Mouse (Mus musculus) thymus, adult 2 months (tissue): ENCODE results near the gene Ube4a. TPM values are rescaled to one million over a fixed set of nuclear protein-coding genes. Genes with fewer than 3 reads are reported as not detected.
A peak's percentile ranks its signal among the peaks of the same experiment; 100 is the strongest.

ENCODE experiments used
- DNase-seq: peaks from one replicate; pipeline ENCODE4 v3.0.0; 2021
- H3K27ac ChIP-seq: fragments of 200-500 bp; 2 replicates; pipeline ENCODE4 v1.5.1; 2012; ENCODE audit warnings: low read length, control low read depth; ENCODE audit not compliant: control insufficient read depth, insufficient read depth
- H3K27me3 ChIP-seq: fragments of 200-500 bp; 2 replicates; pipeline ENCODE4 v1.6.1; 2012; ENCODE audit warnings: mild to moderate bottlenecking, low read length, moderate library complexity, mixed read lengths; ENCODE audit not compliant: control insufficient read depth, insufficient read depth
- H3K36me3 ChIP-seq: fragments of 200-500 bp; 2 replicates; pipeline ENCODE4 v1.6.1; 2012; ENCODE audit warnings: mild to moderate bottlenecking, low read length, moderate library complexity; ENCODE audit not compliant: control insufficient read depth, insufficient read depth
- H3K4me1 ChIP-seq: fragments of 200-500 bp; replicated peaks from 2 replicates; pipeline ENCODE4 v1.6.1; 2012; ENCODE audit warnings: low read length; ENCODE audit not compliant: control insufficient read depth, insufficient read depth
- H3K4me3 ChIP-seq: fragments of 200-500 bp; 2 replicates; pipeline ENCODE4 v1.5.1; 2012; ENCODE audit warnings: mild to moderate bottlenecking, low read length, control low read depth, moderate library complexity; ENCODE audit not compliant: control insufficient read depth, insufficient read depth
- CTCF ChIP-seq: fragments of 200-500 bp; IDR thresholded peaks from 2 replicates; pipeline ENCODE4 v1.5.1; 2012; ENCODE audit warnings: mild to moderate bottlenecking, control low read depth, low read length, moderate library complexity, borderline replicate concordance; ENCODE audit not compliant: control insufficient read depth, poor library complexity, insufficient read depth; ENCODE audit errors: extremely low read depth
- POLR2A ChIP-seq: fragments of 200-500 bp; IDR thresholded peaks from 2 replicates; pipeline ENCODE4 v1.6.1; 2012; ENCODE audit warnings: mild to moderate bottlenecking, low read length, control low read depth, moderate library complexity; ENCODE audit not compliant: control insufficient read depth, poor library complexity, insufficient read depth; ENCODE audit errors: extremely low read depth
- WGBS: fragments of 180-500 bp; shearing (Covaris S2); methylation state at CpG from one replicate; pipeline ENCODE4 v1.1.7; 2018; 5-methylcytosine and 5-hydroxymethylcytosine counted together
- polyA plus RNA-seq: library from polyadenylated mRNA; depleted of rRNA; stranded (reverse); fragments of >200 nt; gene quantifications from 2 replicates; pipeline ENCODE4 v1.2.3, GENCODE M21; 2012

Gene Ube4a
- polyA plus RNA-seq, 1 experiment = 23.7 TPM

GRCm38 (mm10) chr9:45007404-45007803 is 42.0 kb upstream of the Ube4a start:
- 46% methylated on average over 12 of the region's 12 CpGs for WGBS
- no peak for DNase-seq
- no peaks in the 10 kb centered on the region for H3K27me3 ChIP-seq
- TF ChIP-seq CTCF (no peak), POLR2A (no peak)
- H3K36me3 ChIP-seq = peaks cover 47% of the 10 kb centered on the region
- H3K4me1 ChIP-seq = peaks cover 30% of the 10 kb centered on the region
- peak overlapping the region; percentile 57 for H3K4me3 ChIP-seq
- H3K27ac ChIP-seq = peak overlapping the region; percentile 96

- peaks cover 34% of the 10 kb centered on the region for H3K4me1 ChIP-seq
- H3K4me3 ChIP-seq = no peak overlapping the region
- H3K27me3 ChIP-seq = no peaks in the 10 kb centered on the region
- DNase-seq = no peak
- WGBS = 100% methylated on average over 3 of the region's 3 CpGs
- H3K27ac ChIP-seq = no peak overlapping the region
- H3K36me3 ChIP-seq = peaks cover 49% of the 10 kb centered on the region
- TF ChIP-seq CTCF (no peak), POLR2A (no peak)
Observed at GRCm38 (mm10) chr9:45000249-45000648, 34.8 kb upstream of the Ube4a start.

- 67% methylated on average over 5 of the region's 5 CpGs for WGBS
- no peak overlapping the region for H3K4me3 ChIP-seq
- TF ChIP-seq CTCF (no peak), POLR2A (no peak)
- peak overlapping the region; percentile 5; the same call in 1 of the 2 replicates for H3K27ac ChIP-seq
- H3K4me1 ChIP-seq = peaks cover 36% of the 10 kb centered on the region
- no peak for DNase-seq
- no peaks in the 10 kb centered on the region for H3K27me3 ChIP-seq
- peaks cover 44% of the 10 kb centered on the region for H3K36me3 ChIP-seq
Observed at GRCm38 (mm10) chr9:44999776-45000175, 34.4 kb upstream of the Ube4a start.

GRCm38 (mm10) chr9:44999171-44999570 is 33.8 kb upstream of the Ube4a start:
- no peaks in the 10 kb centered on the region for H3K27me3 ChIP-seq
- peak overlapping the region; percentile 5 for H3K27ac ChIP-seq
- TF ChIP-seq POLR2A = no peak
- TF ChIP-seq CTCF = no peak
- WGBS = 51% methylated on average over 6 of the region's 6 CpGs
- H3K36me3 ChIP-seq = peaks cover 38% of the 10 kb centered on the region
- H3K4me1 ChIP-seq = peaks cover 36% of the 10 kb centered on the region
- no peak overlapping the region for H3K4me3 ChIP-seq
- DNase-seq = no peak

- TF ChIP-seq CTCF = no peak
- TF ChIP-seq POLR2A = no peak
- DNase-seq = peak; percentile 55
- Histone ChIP-seq H3K4me1 (peaks cover 36% of the 10 kb centered on the region), H3K36me3 (peaks cover 28% of the 10 kb centered on the region), H3K27me3 (no peaks in the 10 kb centered on the region), H3K4me3 (no peak overlapping the region), H3K27ac (peak overlapping the region; percentile 44)
- WGBS = 4% methylated on average over 11 of the region's 11 CpGs
Observed at GRCm38 (mm10) chr9:44998138-44998537, 32.7 kb upstream of the Ube4a start.

- Histone ChIP-seq H3K27me3 (no peaks in the 10 kb centered on the region), H3K4me3 (no peak overlapping the region)
Observed at GRCm38 (mm10) chr9:44996590-44996989, 31.2 kb upstream of the Ube4a start.

GRCm38 (mm10) chr9:44994962-44995361 is 29.6 kb upstream of the Ube4a start:
- Histone ChIP-seq H3K27ac (no peak overlapping the region), H3K4me1 (peaks cover 35% of the 10 kb centered on the region), H3K27me3 (no peaks in the 10 kb centered on the region), H3K36me3 (no peaks in the 10 kb centered on the region), H3K4me3 (no peak overlapping the region)
- DNase-seq = no peak
- TF ChIP-seq CTCF = no peak
- no peak for TF ChIP-seq POLR2A
- 63% methylated on average over 4 of the region's 4 CpGs for WGBS

More at GRCm38 (mm10) chr9:44996590-44996989, 31.2 kb upstream of the Ube4a start:
- Histone ChIP-seq H3K27ac (peak overlapping the region; percentile 68), H3K36me3 (peaks cover 13% of the 10 kb centered on the region), H3K4me1 (peaks cover 36% of the 10 kb centered on the region)
- 72% methylated on average over 7 of the region's 7 CpGs for WGBS
- peak; percentile 59 for DNase-seq
- TF ChIP-seq POLR2A (no peak), CTCF (no peak)
